Mouse (Mus musculus): ENCODE data around the gene Specc1.
A peak's percentile ranks its signal among the peaks of the same experiment; 100 is the strongest.

The Specc1 gene

GRCm38 (mm10) chr11:62118561-62118960, 162.0 kb downstream of the Specc1 start:
- DNase-seq: no peak

- DNase-seq: no peak
Observed at GRCm38 (mm10) chr11:62119871-62120270, 163.3 kb downstream of the Specc1 start.

- DNase-seq: no peak
Observed at GRCm38 (mm10) chr11:62121365-62121764, 164.8 kb downstream of the Specc1 start.

GRCm38 (mm10) chr11:62127692-62128091, 171.1 kb downstream of the Specc1 start:
- DNase-seq: peak; percentile 76

- DNase-seq: no peak
Observed at GRCm38 (mm10) chr11:62128197-62128596, 171.6 kb downstream of the Specc1 start.

- no peak for DNase-seq
Observed at GRCm38 (mm10) chr11:62130191-62130590, 173.6 kb downstream of the Specc1 start.

- no peak for DNase-seq
Observed at GRCm38 (mm10) chr11:62130685-62131295, 174.2 kb downstream of the Specc1 start.

GRCm38 (mm10) chr11:62131601-62132000, 175.0 kb downstream of the Specc1 start:
- peak; percentile 9 for DNase-seq

GRCm38 (mm10) chr11:62134191-62134590, 177.6 kb downstream of the Specc1 start:
- no peak for DNase-seq

GRCm38 (mm10) chr11:62145216-62146110, 188.9 kb downstream of the Specc1 start:
- no peak for DNase-seq

- no peak for DNase-seq
Observed at GRCm38 (mm10) chr11:62146661-62147060, 190.1 kb downstream of the Specc1 start.

- DNase-seq: no peak
Observed at GRCm38 (mm10) chr11:62148026-62148425, 191.5 kb downstream of the Specc1 start.

- DNase-seq: no peak
Observed at GRCm38 (mm10) chr11:62148449-62148848, 191.9 kb downstream of the Specc1 start.

GRCm38 (mm10) chr11:62153057-62153456, 196.5 kb downstream of the Specc1 start:
- no peak for DNase-seq

- DNase-seq: no peak
Observed at GRCm38 (mm10) chr11:62159803-62160202, 203.2 kb downstream of the Specc1 start.

- DNase-seq: no peak
Observed at GRCm38 (mm10) chr11:62161450-62161849, 204.9 kb downstream of the Specc1 start.

- DNase-seq: no peak
Observed at GRCm38 (mm10) chr11:62164357-62164756, 207.8 kb downstream of the Specc1 start.

GRCm38 (mm10) chr11:62166503-62166902, 209.9 kb downstream of the Specc1 start:
- no peak for DNase-seq

GRCm38 (mm10) chr11:62168146-62168545, 211.6 kb downstream of the Specc1 start:
- DNase-seq: no peak

- DNase-seq: no peak
Observed at GRCm38 (mm10) chr11:62177395-62178113, 221.0 kb downstream of the Specc1 start.

GRCm38 (mm10) chr11:62180791-62181190, 224.2 kb downstream of the Specc1 start:
- DNase-seq: no peak

GRCm38 (mm10) chr11:62184900-62185299, 228.3 kb downstream of the Specc1 start:
- DNase-seq: no peak

GRCm38 (mm10) chr11:62187074-62187473, 230.5 kb downstream of the Specc1 start:
- peak; percentile 4 for DNase-seq

- DNase-seq: no peak
Observed at GRCm38 (mm10) chr11:62192050-62192449, 235.5 kb downstream of the Specc1 start.

All from thymus, postnatal 14 days (tissue).